Mouse (Mus musculus) megakaryocyte, embryonic 14.5 days (primary cell): ENCODE data around the gene Sgcd. TPM values are rescaled to one million over a fixed set of nuclear protein-coding genes. Genes with fewer than 3 reads are reported as not detected.

ENCODE experiments used
- H3K27me3 ChIP-seq: replicated peaks from 2 replicates; pipeline ENCODE3; 2012; ENCODE audit warnings: inconsistent platforms
- H3K36me3 ChIP-seq: replicated peaks from 2 replicates; pipeline ENCODE3; 2012; ENCODE audit warnings: low read length, inconsistent platforms, mixed read lengths
- H3K4me1 ChIP-seq: 2 replicates; pipeline ENCODE4 v1.6.1; 2012; ENCODE audit warnings: inconsistent platforms
- H3K4me3 ChIP-seq: replicated peaks from 2 replicates; pipeline ENCODE3; 2012; ENCODE audit warnings: moderate library complexity, mild to moderate bottlenecking, inconsistent platforms
- H3K9me3 ChIP-seq: 2 replicates; pipeline ENCODE4 v1.6.1; 2012; ENCODE audit warnings: inconsistent platforms
- FLI1 ChIP-seq: IDR thresholded peaks from 2 replicates; pipeline ENCODE4 v1.6.1; 2012; ENCODE audit warnings: low read length, inconsistent platforms, mixed read lengths
- GATA1 ChIP-seq: IDR thresholded peaks from 3 replicates; pipeline ENCODE4 v1.6.1; 2012; ENCODE audit warnings: mixed read lengths, low read length, inconsistent platforms, borderline replicate concordance
- polyA plus RNA-seq: library from polyadenylated mRNA; stranded (reverse); fragments of >175 nt; gene quantifications from 2 replicates; pipeline ENCODE4 v1.2.3, GENCODE M21; 2012; ENCODE audit warnings: low replicate concordance; ENCODE audit not compliant: insufficient read depth

Sgcd gene
- polyA plus RNA-seq, 1 experiment: not detected

DNA sequence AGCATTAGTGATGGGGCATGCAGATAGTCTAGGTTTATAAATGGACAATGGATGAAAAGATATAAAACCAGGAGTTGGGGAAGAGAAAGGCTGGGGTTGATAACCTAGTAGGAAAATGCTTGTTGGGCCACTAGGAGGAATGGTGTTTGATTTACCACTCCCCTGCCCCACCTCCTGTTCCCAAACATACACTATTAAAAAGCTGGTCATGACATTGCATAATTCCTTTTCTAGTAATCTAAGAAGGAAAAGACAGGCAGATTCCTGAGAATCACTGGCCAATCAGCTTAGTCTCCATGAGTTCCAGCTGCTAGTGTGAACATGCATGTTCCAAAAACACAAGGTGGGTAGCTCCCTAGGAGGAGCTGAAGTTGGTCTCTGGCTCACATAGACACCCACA lies 683.2 kb downstream of the Sgcd start:
- Histone ChIP-seq H3K9me3 (no peaks in the 10 kb centered on the region), H3K4me1 (peaks cover 19% of the 10 kb centered on the region), H3K27me3 (peaks cover 55% of the 10 kb centered on the region), H3K36me3 (no peaks in the 10 kb centered on the region), H3K4me3 (no peak overlapping the region)
- TF ChIP-seq FLI1 (no peak), GATA1 (no peak)

DNA sequence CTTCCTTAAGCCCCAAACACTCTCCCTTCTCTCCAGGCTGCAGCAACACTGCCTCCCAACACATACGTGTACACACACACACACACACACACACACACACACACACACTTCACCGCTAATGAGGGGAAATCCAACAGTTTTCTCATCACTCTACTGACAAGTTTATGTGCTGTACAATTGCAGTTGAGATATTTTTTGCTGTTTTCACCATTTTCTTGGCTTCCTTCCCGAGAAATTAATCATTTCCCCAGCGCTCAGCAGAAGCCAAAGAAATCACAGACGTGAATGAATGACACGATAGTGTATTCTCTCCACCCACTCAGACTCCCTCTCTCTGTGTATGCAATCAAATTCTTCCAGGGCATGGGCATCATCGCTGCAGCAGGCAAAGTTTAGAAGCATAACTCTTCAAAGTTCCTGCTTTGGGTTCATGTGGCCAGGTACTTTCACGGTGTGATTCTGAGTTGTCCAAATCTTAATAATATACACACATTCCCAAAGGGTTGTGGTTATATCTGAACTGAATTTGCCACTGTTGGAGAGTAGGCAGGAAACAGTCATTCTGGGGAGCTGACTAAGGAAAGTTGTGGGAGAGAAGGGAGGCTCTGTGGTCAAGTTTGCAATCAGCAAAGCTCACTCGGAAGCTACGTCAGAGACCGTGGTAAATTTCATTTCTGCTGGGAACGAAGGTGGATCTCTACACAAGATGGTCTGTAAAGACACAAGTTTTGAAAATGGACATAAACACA lies 683.9 kb downstream of the Sgcd start:
- H3K4me1 ChIP-seq: peaks cover 19% of the 10 kb centered on the region
- no peaks in the 10 kb centered on the region for H3K36me3 ChIP-seq
- no peaks in the 10 kb centered on the region for H3K9me3 ChIP-seq
- no peak overlapping the region for H3K4me3 ChIP-seq
- H3K27me3 ChIP-seq: peaks cover 54% of the 10 kb centered on the region
- no peak; the same call in 2 of the 3 replicates for TF ChIP-seq GATA1
- no peak for TF ChIP-seq FLI1

DNA sequence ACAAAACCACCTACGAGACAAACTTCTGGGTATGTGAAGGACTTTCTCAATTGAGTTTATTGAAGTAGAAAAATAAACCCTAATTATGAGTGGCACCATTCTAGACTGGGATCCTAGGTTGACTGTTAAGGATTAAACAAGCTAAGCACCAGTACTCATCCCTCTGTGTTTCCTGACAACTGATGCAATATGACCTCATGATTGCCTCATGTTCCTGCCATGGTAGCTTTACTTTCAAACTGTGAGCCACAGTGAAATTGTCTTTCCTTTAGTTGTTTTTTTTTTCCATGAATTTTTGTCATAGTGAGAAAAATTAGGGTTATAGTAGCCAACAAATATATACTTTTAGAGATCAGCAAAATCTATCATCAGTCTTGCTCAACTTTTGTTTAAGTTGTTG lies 689.0 kb downstream of the Sgcd start:
- Histone ChIP-seq H3K36me3 (no peaks in the 10 kb centered on the region), H3K4me1 (peaks cover 21% of the 10 kb centered on the region), H3K4me3 (no peak overlapping the region), H3K9me3 (no peaks in the 10 kb centered on the region), H3K27me3 (peaks cover 22% of the 10 kb centered on the region)
- TF ChIP-seq GATA1 (no peak), FLI1 (no peak)

DNA sequence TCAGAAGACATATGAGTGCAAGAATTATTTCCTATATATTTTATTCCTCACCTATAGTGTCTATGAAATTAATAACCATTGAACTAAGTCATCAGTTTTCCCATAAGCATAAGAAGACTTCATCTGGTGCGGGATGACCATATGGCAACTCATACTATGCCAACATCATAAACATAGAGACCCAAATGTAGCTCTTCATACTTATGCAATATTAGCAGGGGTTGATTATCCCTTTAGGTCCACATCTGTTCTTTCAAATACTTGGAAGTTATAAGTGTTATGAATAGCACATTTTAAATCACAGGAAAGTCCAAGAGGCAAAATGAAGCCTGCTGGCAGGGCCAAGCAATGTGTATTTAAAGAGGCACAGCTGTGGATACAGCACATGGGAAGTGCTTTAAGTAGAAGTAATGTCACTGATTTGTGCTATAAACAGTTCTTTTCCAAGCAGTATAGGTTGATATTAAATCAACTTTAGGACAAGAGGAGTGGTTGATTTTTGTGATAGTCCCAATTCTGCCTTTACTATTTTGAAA lies 690.9 kb downstream of the Sgcd start:
- Histone ChIP-seq H3K36me3 (no peaks in the 10 kb centered on the region), H3K27me3 (peaks cover 10% of the 10 kb centered on the region)

DNA sequence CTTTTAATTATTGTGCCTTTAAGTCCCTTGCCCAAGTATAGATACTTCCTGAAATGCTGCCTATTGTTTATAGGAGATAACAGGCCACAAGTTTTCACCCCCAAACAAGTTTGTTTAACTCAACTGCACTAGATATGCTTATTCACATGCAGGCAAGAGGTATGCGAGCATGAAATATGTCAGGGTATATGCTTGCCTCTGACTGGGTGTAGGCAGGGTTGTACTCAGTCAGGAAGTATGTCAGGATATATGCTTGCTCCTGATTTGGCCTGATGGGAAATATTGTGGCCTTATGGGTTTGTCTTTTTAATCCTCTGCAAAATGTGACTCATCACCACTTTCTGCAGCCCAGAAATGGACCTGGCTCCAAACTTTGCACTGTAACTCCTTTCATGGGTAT lies 694.0 kb downstream of the Sgcd start:
- Histone ChIP-seq H3K9me3 (no peaks in the 10 kb centered on the region), H3K4me1 (peaks cover 48% of the 10 kb centered on the region), H3K36me3 (no peaks in the 10 kb centered on the region), H3K4me3 (no peak overlapping the region), H3K27me3 (no peaks in the 10 kb centered on the region)
- TF ChIP-seq GATA1 (no peak; the same call in 2 of the 3 replicates), FLI1 (no peak)

More for the DNA sequence above, 690.9 kb downstream of the Sgcd start:
- TF ChIP-seq GATA1 (no peak), FLI1 (no peak)
- Histone ChIP-seq H3K9me3 (no peaks in the 10 kb centered on the region), H3K4me3 (no peak overlapping the region), H3K4me1 (peaks cover 31% of the 10 kb centered on the region)

DNA sequence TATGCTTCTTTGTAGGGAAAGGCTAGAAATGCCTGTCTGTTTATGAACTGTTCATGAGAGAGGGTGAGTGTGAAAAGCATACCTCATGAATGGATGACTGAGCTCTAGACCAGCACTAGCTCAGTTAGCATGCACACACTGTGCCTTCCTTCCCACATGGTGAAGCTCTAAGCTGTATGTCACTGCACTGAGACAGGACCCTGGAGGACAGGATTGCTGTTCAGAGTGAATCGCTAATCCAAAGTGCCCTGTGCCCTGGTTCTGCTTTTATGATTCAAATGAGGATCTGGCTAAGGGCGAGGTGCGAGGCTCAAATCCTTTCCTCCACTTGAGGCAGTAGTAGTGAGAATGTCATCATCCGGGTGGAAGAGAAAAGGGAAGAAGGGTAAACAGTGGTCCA lies 712.2 kb downstream of the Sgcd start:
- H3K4me1 ChIP-seq: 0 out of 2 replicates have a peak, but pooled peaks cover 3% of the 10 kb centered on the region
- TF ChIP-seq FLI1 (no peak), GATA1 (no peak)
- H3K36me3 ChIP-seq: no peaks in the 10 kb centered on the region
- H3K27me3 ChIP-seq: peaks cover 2% of the 10 kb centered on the region
- H3K4me3 ChIP-seq: no peak overlapping the region
- no peaks in the 10 kb centered on the region for H3K9me3 ChIP-seq

DNA sequence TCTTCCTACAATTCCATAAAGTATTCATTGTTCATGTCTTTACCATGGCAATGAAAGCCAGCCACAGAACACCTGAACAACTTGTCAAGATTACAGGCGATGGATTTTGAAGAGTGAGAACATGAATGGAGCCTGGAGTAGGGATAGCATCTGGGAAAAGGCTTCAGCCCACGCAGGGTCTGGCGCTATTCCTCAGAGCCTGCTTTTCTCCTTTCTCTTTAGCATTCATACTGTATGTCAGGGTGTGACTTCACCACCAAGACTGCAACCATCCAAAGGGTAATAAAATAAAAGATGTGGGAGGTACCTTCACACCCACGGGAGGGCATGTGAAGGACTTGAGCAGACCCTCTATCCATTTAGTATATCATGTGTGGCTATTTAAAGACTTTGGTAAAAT lies 720.2 kb downstream of the Sgcd start:
- Histone ChIP-seq H3K36me3 (no peaks in the 10 kb centered on the region), H3K4me3 (no peak overlapping the region), H3K9me3 (no peaks in the 10 kb centered on the region), H3K4me1 (no peaks in the 10 kb centered on the region), H3K27me3 (peaks cover 3% of the 10 kb centered on the region)
- TF ChIP-seq GATA1: no peak
- no peak for TF ChIP-seq FLI1

DNA sequence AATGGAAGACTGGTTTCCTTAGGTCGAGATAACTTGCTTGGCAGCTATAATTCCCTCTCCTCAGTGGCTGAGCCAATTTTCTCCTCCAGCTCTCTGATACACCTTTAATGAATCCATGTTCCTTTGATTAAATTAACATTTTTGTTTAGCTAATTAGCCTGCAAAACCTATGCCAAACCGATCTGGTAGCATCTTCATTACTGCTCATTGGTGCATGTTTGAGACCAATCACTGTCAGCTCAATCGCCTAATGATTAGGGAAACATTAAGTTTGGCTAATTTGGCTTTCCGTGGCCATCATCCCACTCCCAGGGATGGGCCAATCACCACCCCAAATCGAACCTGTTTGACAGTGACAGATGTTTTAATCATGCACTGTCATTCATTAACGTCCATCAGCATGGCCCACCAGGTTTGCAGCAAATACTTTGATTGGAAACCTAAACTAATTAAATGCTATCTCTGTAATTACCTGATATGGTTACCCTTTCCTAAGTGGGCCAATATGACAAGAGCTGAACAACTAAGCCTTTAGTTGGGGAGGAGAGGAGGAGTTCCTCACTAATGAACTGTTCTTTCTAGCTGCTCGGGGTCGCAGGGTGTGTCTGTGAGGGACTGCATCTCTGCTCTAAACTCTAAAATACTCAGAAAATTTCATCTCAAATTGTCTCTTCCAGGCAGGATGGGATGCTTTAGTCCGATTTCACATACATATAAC lies 724.3 kb downstream of the Sgcd start:
- Histone ChIP-seq H3K4me1 (no peaks in the 10 kb centered on the region), H3K9me3 (no peaks in the 10 kb centered on the region), H3K36me3 (no peaks in the 10 kb centered on the region), H3K4me3 (no peak overlapping the region), H3K27me3 (no peaks in the 10 kb centered on the region)
- TF ChIP-seq FLI1: no peak
- no peak for TF ChIP-seq GATA1

DNA sequence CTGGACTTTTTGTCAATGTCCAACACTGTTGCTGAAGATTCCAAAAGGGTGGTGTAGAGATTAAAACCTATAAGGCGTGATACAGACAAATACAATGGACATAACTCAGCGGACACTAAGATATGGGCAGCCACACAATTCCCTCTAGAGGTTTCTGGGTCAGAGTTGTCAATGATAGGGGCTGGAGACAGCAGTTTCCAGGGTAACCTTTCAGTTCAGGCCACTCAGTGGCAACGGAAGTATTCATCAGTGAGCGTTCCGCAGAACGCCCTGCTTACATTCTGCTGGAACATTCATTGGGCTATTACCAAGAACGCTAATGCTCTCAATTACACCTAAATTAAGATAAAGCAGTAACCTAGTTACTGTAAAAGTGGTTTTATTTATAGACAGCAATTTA lies 738.5 kb downstream of the Sgcd start:
- H3K36me3 ChIP-seq: no peaks in the 10 kb centered on the region
- no peaks in the 10 kb centered on the region for H3K27me3 ChIP-seq
- H3K4me1 ChIP-seq: peaks cover 16% of the 10 kb centered on the region
- no peak for TF ChIP-seq FLI1
- H3K4me3 ChIP-seq: no peak overlapping the region
- no peaks in the 10 kb centered on the region for H3K9me3 ChIP-seq

DNA sequence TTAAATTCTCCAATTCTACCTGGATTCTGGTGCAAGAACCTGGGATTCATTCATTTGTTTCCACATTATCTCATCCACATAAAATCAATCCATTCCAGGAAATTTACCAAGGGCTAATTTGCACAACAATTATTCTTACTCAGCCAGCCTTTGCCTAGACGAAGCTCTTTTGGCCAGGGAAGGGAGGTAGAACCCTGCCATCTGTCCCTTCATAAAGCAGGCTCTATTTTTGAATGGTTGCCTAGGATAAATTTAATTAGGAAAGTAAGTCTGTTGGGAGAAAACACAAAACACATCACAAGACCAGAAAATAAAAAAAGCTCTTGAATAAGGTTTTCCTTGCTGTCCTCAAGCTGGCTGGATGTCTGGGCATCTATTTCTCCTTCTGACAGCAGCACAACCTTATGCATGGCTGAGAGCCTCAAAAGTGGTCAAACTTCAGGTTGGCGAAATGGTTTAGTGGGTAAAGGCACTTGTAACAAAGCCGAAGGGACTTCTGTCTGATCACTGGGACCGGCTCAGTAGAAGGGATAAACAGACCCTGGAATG lies 740.4 kb downstream of the Sgcd start:
- Histone ChIP-seq H3K9me3 (0 out of 2 replicates have a peak, but pooled peaks cover 10% of the 10 kb centered on the region), H3K27me3 (no peaks in the 10 kb centered on the region), H3K4me3 (no peak overlapping the region), H3K4me1 (peaks cover 5% of the 10 kb centered on the region; the same call in 1 of the 2 replicates), H3K36me3 (no peaks in the 10 kb centered on the region)
- no peak for TF ChIP-seq FLI1
- TF ChIP-seq GATA1: no peak
